Mouse (Mus musculus): ENCODE measurements around the gene Cdh4. TPM values are rescaled to one million over a fixed set of nuclear protein-coding genes. Genes with fewer than 3 reads are reported as not detected.

The Cdh4 gene
- polyA plus RNA-seq, 1 experiment, result not detected

DNA sequence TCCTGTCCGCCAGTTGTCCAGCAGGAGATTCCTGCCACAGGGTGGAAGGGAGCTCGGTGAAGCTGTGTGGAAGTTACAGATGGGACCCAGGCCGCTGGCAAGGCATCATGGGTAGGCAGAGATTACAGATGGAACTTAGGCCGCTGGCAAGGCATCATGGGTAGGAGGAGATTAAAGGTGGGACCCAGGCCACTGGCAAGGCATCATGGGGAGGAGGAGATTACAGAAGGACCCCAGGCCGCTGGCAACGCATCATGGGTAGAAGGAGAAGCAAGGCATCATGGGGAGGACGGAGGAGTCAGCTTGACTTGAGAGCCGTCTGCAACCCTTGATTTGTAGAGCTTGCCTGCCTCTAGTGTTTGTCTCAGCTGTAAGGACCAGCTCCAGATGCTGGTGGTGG lies 281.2 kb downstream of the Cdh4 start:
- Histone ChIP-seq H3K9me3 (no peaks in the 10 kb centered on the region), H3K4me3 (replicated peaks) (no peak overlapping the region), H3K27me3 (replicated peaks) (no peaks in the 10 kb centered on the region), H3K36me3 (replicated peaks; ENCODE audit: low read length) (no peaks in the 10 kb centered on the region), H3K4me1 (peaks cover 7% of the 10 kb centered on the region; the same call in 1 of the 2 replicates)
- TF ChIP-seq GATA1 (IDR thresholded peaks at IDR 0.05; ENCODE audit: borderline replicate concordance, low read length) (no peak), FLI1 (IDR thresholded peaks at IDR 0.05; ENCODE audit: low read length) (no peak)

DNA sequence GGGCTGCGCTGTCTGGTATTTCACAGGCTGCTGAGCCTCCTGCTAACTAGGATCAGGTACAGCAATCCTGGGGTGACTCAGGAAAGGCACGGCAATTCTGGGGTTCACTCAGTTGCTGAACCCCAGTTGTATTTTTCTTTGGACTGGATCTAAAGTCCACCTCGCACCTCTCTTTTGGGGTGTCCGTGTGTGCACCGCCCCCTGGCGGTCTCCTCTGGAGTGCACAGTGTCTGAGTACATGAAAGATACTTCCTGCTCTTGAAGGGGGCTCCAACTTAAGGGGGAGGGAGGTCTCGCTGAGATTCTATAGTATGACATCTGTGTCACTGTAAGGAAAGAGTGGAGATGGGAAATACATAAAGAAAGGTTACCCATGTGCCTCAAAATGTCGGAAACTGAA lies 286.8 kb downstream of the Cdh4 start:
- Histone ChIP-seq H3K4me3 (replicated peaks) (no peak overlapping the region), H3K36me3 (replicated peaks; ENCODE audit: low read length) (no peaks in the 10 kb centered on the region)

DNA sequence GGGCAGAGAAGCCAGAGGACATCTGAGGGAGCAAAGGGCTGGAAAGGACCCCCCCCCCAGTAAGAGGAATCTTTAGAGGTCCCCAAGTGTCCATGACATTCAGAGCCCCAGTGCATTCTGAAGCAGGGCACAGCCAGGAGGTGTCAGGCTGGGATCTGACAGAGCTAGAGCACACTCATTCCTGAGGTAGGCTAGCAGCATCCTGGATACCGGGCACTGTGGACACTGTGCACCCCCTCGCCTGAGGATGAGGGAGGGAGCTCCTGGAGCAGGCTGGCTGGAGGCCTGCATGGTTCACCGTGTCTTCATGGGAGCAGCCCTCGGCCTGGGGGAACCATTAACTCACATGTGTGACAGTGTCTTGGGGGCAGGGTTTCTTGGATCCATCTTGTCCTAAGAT lies 287.6 kb downstream of the Cdh4 start:
- Histone ChIP-seq H3K36me3 (replicated peaks; ENCODE audit: low read length) (no peaks in the 10 kb centered on the region), H3K4me3 (replicated peaks) (no peak overlapping the region)
- no peak for TF ChIP-seq GATA1 (IDR thresholded peaks at IDR 0.05; ENCODE audit: borderline replicate concordance, low read length)
- TF ChIP-seq FLI1 (IDR thresholded peaks at IDR 0.05; ENCODE audit: low read length), result no peak

More for the DNA sequence above, 286.8 kb downstream of the Cdh4 start:
- TF ChIP-seq GATA1 (IDR thresholded peaks at IDR 0.05; ENCODE audit: borderline replicate concordance, low read length) (no peak), FLI1 (IDR thresholded peaks at IDR 0.05; ENCODE audit: low read length) (no peak)
- Histone ChIP-seq H3K9me3 (peaks cover 8% of the 10 kb centered on the region), H3K27me3 (replicated peaks) (no peaks in the 10 kb centered on the region), H3K4me1 (no peaks in the 10 kb centered on the region)

DNA sequence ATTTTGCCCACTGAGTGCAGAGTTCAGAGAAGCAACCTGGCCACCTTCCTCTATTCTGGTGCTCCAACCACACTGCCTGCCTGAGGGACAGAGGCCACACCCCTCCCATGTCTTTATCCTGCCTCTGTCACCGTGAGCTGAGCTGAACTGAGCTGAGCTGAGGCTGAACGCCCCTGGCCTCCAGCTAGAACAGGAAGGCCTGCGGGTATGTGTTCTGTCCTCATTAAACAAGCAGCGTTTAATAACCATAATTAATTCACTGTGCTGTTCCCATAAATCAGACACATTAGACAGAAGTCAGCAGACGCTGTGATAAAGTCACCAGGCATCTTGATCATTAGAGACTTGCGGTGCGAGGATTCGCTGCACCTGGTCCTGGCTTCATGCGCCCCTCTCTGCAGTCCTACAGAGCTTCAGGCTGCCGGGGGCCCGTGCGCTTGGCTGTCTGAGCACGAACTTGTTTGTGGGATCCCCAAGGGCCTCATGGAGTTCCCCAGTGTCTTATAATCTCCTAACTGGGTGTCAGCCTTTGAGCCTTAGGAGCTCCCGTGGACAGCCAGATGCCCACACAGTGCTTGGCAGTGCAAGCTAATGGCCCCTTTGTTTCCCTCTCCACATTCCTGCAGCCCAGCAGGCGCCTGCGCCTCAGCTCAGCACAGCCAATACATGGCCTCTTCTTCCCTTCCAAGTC lies 291.1 kb downstream of the Cdh4 start:
- TF ChIP-seq FLI1 (IDR thresholded peaks at IDR 0.05; ENCODE audit: low read length) (no peak), GATA1 (IDR thresholded peaks at IDR 0.05; ENCODE audit: borderline replicate concordance, low read length) (no peak)
- Histone ChIP-seq H3K9me3 (peaks cover 8% of the 10 kb centered on the region), H3K36me3 (replicated peaks; ENCODE audit: low read length) (no peaks in the 10 kb centered on the region), H3K4me3 (replicated peaks) (no peak overlapping the region), H3K27me3 (replicated peaks) (no peaks in the 10 kb centered on the region), H3K4me1 (no peaks in the 10 kb centered on the region)

More for the DNA sequence above, 287.6 kb downstream of the Cdh4 start:
- Histone ChIP-seq H3K27me3 (replicated peaks) (no peaks in the 10 kb centered on the region), H3K4me1 (no peaks in the 10 kb centered on the region), H3K9me3 (peaks cover 8% of the 10 kb centered on the region)

DNA sequence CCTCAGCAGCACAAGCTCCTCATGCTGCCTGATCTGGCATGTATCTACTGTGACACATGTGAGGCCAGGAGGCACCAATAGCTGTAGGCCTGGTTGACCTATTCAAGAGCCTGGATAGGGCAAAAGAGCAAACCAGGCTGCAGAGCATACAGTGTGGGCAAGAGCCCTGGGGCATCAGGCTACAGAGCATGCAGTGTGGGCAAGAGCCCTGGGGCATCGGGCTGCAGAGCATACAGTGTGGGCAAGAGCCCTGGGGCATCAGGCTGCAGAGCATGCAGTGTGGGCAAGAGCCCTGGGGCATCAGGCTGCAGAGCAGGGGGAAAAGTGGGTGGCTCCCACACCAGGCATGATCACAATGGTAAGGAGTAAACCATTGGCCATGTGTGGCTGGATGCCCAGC lies 300.2 kb downstream of the Cdh4 start:
- no peak for TF ChIP-seq FLI1 (IDR thresholded peaks at IDR 0.05; ENCODE audit: low read length)
- no peak for TF ChIP-seq GATA1 (IDR thresholded peaks at IDR 0.05; ENCODE audit: borderline replicate concordance, low read length)
- H3K36me3 ChIP-seq (replicated peaks; ENCODE audit: low read length), result no peaks in the 10 kb centered on the region
- H3K27me3 ChIP-seq (replicated peaks), result no peaks in the 10 kb centered on the region
- H3K4me1 ChIP-seq, result no peaks in the 10 kb centered on the region
- no peak overlapping the region for H3K4me3 ChIP-seq (replicated peaks)
- no peaks in the 10 kb centered on the region for H3K9me3 ChIP-seq

DNA sequence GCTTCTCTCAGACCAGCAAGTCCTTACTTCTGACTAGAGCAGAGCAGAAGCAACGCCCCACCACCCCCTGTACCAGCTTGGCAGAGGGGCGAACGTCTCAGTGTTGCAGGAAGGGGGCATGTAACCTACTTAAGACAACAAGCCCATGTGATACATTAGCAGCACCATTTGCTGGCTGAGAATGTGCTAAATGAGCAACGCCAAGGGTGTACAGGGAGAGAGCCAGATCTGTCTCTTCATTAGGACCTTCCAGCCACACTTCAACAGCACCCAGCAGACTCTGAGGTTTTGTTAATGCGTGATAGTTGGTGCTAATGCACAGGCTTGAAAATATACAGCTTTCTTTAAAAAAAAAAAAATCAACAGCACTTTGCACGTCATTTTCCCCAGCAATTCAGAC lies 300.6 kb downstream of the Cdh4 start:
- Histone ChIP-seq H3K27me3 (replicated peaks) (no peaks in the 10 kb centered on the region), H3K4me1 (no peaks in the 10 kb centered on the region), H3K36me3 (replicated peaks; ENCODE audit: low read length) (no peaks in the 10 kb centered on the region), H3K4me3 (replicated peaks) (no peak overlapping the region), H3K9me3 (no peaks in the 10 kb centered on the region)
- TF ChIP-seq FLI1 (IDR thresholded peaks at IDR 0.05; ENCODE audit: low read length) (no peak), GATA1 (IDR thresholded peaks at IDR 0.05; ENCODE audit: borderline replicate concordance, low read length) (no peak)

DNA sequence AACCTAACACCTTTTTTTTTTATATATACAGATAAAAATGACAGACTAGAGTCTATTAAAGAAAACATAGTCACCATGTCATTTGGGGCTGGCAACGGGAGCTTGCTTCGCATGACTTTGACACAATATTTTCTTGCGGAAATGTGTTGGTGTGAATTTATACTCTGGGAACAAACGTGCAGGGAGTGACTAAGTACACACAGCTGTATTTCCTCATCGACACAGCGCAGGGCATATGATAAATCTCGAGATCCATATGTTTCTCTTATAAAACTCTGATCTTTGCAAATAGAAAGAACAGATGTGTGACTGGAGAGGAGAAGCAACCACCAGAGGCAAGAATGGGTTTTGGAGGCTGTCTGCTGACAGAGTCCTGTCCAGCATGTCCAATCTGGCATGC lies 304.3 kb downstream of the Cdh4 start:
- Histone ChIP-seq H3K9me3 (no peaks in the 10 kb centered on the region), H3K27me3 (replicated peaks) (peaks cover 4% of the 10 kb centered on the region), H3K4me1 (peaks cover 5% of the 10 kb centered on the region), H3K4me3 (replicated peaks) (no peak overlapping the region), H3K36me3 (replicated peaks; ENCODE audit: low read length) (no peaks in the 10 kb centered on the region)
- TF ChIP-seq GATA1 (IDR thresholded peaks at IDR 0.05; ENCODE audit: borderline replicate concordance, low read length) (no peak), FLI1 (IDR thresholded peaks at IDR 0.05; ENCODE audit: low read length) (no peak)

DNA sequence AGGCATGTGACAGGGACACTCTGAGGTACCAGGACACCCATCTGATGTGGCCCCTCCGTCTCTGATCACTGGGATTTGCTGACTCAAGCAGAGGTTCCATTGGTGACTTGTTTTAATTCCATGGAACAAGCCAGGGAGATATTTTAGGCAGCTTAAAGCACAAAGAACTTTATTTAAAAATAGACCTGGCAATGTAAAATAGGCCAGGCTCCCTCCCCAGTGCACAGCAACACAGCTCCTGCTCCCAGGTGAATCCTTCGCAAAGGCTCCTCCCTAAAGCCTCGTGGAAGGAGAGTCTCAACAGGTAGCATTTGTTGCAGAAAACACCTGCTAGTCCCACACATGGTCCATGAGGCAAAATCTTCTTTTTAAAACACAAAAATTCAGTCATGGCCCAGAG lies 307.2 kb downstream of the Cdh4 start:
- TF ChIP-seq GATA1 (IDR thresholded peaks at IDR 0.05; ENCODE audit: borderline replicate concordance, low read length) (no peak), FLI1 (IDR thresholded peaks at IDR 0.05; ENCODE audit: low read length) (no peak)
- no peaks in the 10 kb centered on the region for H3K36me3 ChIP-seq (replicated peaks; ENCODE audit: low read length)
- H3K27me3 ChIP-seq (replicated peaks), result peaks cover 4% of the 10 kb centered on the region
- peaks cover 6% of the 10 kb centered on the region for H3K4me1 ChIP-seq
- no peak overlapping the region for H3K4me3 ChIP-seq (replicated peaks)
- H3K9me3 ChIP-seq, result no peaks in the 10 kb centered on the region

DNA sequence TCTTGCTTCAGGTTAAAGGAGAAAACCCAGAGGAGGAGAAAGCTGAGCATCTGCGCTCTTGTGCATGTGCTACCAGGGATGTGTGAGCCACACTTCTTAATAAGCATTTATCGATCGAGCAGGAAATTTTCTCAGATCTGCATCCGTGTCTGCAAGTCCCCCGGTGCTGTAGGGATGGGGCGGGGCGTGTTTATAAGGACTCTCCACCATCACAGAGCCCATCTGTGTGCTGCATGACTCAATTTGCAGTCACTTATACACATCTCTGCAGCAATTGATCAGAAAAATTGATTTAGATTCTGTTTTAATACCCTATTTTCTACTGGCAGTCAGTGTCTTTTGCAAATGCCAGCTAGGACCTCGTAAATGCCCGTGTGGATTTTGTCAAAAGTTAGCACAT lies 311.6 kb downstream of the Cdh4 start:
- Histone ChIP-seq H3K4me3 (replicated peaks) (no peak overlapping the region), H3K36me3 (replicated peaks; ENCODE audit: low read length) (no peaks in the 10 kb centered on the region), H3K9me3 (no peaks in the 10 kb centered on the region), H3K4me1 (peaks cover 6% of the 10 kb centered on the region), H3K27me3 (replicated peaks) (peaks cover 7% of the 10 kb centered on the region)
- TF ChIP-seq GATA1 (IDR thresholded peaks at IDR 0.05; ENCODE audit: borderline replicate concordance, low read length) (no peak), FLI1 (IDR thresholded peaks at IDR 0.05; ENCODE audit: low read length) (no peak)

DNA sequence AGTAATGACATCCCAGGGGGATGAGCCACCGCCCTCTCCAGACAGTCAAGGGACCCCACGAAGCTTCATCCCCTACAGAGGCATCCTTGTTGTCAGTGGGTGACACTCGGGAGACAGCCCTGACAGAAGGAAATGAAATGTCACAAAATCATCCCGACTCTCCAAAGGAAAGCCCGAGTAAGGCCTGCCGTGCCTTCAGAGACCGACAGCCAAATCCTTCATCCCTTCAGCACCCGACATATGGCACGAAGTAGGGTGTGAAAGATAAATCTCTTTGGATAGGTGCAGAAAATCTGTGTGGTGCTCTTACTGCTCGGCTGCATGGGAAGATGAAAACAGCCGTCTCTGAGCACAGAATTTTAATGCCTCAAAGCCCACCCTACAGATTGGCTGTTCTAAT lies 312.5 kb downstream of the Cdh4 start:
- no peak overlapping the region for H3K4me3 ChIP-seq (replicated peaks)
- H3K27me3 ChIP-seq (replicated peaks), result peaks cover 7% of the 10 kb centered on the region
- no peak for TF ChIP-seq GATA1 (IDR thresholded peaks at IDR 0.05; ENCODE audit: borderline replicate concordance, low read length)
- no peak for TF ChIP-seq FLI1 (IDR thresholded peaks at IDR 0.05; ENCODE audit: low read length)
- no peaks in the 10 kb centered on the region for H3K9me3 ChIP-seq
- peaks cover 6% of the 10 kb centered on the region for H3K4me1 ChIP-seq
- H3K36me3 ChIP-seq (replicated peaks; ENCODE audit: low read length), result no peaks in the 10 kb centered on the region
